Mouse (Mus musculus) testis, postnatal 10 days (tissue): Measurements from ENCODE around the gene Gpatch8.
A peak's percentile ranks its signal among the peaks of the same experiment; 100 is the strongest.

Experiments
- DNase-seq: peaks from one replicate; pipeline ENCODE4 v3.0.0; 2021; ENCODE audit warnings: low spot score

Gpatch8 gene

GRCm38 (mm10) chr11:102495742-102496141 is 60.5 kb downstream of the Gpatch8 start:
- DNase-seq, result no peak

DNA sequence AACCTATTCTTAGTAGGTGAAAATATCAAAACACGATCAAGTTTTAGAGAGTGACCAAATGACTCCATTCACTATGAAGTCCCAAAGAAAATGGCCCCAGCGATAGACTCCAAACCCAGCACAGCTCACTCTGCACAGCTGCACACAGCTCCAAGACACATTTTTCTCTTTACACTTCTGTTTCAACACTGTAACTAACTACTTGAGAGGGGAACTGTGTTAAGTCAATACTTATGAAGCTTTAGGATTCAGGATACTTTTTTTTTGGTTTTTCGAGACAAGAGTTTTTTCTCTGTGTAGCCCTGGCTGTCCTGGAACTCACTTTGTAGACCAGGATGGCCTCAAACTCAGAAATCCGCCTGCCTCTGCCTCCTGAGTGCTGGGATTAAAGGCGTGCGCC is 61.1 kb downstream of the Gpatch8 start:
- DNase-seq, result no peak

DNA sequence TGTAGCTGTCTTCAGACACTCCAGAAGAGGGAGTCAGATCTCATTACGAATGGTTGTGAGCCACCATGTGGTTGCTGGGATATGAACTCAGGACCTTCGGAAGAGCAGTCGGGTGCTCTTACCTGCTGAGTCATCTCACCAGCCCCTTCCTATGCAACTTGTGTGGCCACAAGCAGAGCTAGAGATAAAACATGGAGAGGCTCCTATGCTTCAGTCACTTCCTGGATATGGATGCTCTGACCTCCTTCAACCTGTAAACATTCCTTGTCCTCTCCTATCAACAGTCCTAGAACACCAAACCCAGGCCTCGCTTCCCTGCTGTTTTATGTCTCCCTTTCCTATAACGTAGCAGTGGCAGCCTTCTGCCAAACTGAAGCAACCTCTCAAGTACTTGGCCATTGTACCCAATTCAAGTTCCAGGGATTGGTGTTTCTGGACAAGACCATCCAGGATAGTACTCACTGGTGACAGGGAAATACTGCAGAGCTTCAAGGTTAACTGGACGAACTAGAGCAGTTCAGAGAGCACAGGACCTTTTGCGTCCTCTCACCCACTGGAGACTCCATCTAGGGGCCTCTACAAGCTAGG is 62.0 kb downstream of the Gpatch8 start:
- no peak for DNase-seq

GRCm38 (mm10) chr11:102493241-102493640 is 63.0 kb downstream of the Gpatch8 start:
- DNase-seq, result no peak

- DNase-seq, result no peak
Observed at GRCm38 (mm10) chr11:102487901-102488300, 68.3 kb downstream of the Gpatch8 start.

- DNase-seq, result peak; percentile 63
Observed at GRCm38 (mm10) chr11:102486733-102487386, 69.3 kb downstream of the Gpatch8 start.

DNA sequence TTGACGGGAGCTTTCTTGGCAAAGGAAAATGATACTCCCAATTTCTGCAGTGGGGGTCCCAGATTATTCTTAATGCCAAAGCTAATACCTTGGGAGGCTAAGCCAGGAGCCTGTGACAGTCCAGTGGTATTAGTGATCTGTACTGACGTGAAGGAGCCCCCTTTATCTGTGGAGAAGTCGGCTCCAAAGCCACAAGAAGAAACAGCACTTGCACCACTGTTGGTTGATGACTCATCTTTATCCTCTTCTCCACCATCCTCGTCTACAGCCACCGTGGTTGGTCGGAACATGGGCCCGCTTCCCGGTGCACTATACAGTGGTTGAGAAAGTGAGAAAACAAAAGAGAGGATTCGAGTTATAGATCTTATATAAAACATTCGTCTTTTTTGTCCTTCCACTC is 74.4 kb downstream of the Gpatch8 start:
- DNase-seq, result peak; percentile 39

- peak; percentile 40 for DNase-seq
Observed at GRCm38 (mm10) chr11:102480897-102481296, 75.3 kb downstream of the Gpatch8 start.

- peak; percentile 37 for DNase-seq
Observed at GRCm38 (mm10) chr11:102480111-102480510, 76.1 kb downstream of the Gpatch8 start.

DNA sequence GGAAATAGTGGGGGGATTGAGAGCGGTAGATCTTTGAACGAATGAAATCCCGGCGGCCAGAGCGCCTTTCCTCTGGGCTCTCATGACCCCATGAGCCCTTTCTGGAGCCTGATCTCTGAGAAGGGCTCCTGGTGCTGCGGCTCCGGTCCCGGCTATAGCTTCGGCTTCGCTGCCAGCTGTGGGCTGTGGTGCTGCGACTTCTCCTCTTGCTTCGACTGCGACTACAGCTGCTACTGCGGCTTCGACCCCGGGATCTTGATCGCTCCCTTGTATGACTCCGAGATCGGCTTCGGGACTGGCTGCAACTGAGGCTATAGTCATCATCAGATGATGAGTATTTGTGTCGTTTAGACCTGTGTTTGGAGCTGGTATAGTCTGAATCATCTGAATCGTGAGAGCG is 76.6 kb downstream of the Gpatch8 start:
- peak; percentile 46 for DNase-seq

GRCm38 (mm10) chr11:102478671-102479070 is 77.5 kb downstream of the Gpatch8 start:
- DNase-seq, result peak; percentile 38

DNA sequence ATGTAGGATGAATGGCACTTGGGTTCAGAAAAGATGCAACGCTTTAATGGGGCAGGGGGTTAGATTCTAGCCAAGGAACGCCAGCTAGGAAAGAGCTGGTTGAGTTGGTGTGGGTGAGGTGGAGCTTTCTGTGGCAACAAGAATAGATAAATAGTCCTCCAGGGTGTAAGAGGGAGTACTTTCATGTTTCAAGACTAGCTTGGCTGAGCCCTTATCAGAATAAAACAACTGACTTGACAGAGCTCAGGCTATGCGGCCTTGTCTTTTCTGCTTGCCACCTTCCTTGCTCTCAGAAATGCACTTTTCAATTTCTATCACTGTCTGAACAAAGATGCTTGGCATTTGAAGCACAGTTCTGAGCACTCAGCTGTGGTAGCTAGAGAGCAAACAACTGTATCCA is 81.2 kb downstream of the Gpatch8 start:
- DNase-seq, result no peak

DNA sequence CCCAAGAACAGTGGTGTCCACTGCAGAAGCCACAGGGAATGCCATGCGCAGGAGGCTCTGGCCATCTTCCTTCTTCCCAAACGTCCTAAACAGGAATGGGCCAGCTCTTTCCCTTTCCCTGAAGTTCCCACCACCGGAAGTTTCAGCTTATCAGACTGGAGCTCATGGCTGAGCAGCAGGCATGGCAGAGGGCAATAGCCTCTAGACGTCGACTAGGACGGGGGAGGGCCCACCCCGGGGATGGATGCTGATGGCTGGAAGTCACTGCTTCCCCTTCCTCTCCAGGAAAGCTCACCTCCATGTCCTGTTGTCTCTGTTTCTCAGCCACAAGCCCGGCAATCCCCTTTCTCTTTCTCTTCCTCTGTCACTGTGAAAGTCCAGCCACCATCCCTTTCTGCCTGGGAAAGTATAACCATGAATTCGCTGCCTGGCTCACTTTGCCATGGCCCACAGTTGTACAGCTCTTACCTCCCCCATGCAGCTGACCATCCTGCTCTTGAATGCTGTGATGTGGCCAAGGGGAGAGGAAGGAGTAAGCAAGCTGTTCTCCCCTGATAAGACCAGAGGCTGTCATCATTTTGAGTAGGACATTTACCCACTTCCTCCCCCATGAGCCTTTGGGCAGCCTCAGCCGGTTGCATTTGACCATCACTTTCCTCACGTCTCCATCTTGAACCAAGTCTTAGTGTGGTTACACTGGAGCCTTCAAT is 86.4 kb downstream of the Gpatch8 start, which contains the start of gene Itga2b:
Itga2b (minus strand) TSS at position 475 of the 710 bp plus-strand sequence.
- DNase-seq, result peak; percentile 41

DNA sequence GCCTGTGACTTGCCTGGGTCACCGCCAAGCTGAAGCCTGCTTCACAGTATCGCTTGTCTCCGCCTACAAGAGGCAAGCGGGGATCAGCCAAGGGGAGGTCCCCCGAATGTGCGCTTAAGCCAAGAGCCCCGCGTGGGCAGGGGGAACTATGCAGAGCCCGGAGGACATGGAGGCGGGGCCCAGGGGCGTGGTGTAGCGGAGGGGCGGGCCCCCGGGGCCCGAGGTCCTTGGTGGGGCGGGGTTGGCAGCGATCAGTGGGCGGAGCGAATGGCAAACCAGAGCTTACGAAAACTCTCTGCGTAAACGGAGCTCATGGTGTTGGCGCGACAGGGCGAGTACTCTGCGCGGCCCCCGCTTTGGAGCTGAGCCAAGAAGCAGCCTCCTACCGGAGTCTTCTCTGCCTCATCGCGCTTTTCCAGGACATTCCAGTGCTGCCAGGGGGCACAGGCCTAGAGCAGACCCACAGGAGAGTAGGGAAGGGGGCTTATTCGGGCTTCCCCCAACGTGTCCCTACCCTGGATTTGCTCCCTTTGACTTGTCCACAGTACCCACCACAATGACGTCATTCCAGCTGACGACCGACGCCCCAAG is 89.1 kb downstream of the Gpatch8 start:
- peak; percentile 99 for DNase-seq

GRCm38 (mm10) chr11:102465713-102466436 is 90.3 kb downstream of the Gpatch8 start:
- DNase-seq, result peak; percentile 58

- no peak for DNase-seq
Observed at GRCm38 (mm10) chr11:102464901-102465300, 91.3 kb downstream of the Gpatch8 start.

DNA sequence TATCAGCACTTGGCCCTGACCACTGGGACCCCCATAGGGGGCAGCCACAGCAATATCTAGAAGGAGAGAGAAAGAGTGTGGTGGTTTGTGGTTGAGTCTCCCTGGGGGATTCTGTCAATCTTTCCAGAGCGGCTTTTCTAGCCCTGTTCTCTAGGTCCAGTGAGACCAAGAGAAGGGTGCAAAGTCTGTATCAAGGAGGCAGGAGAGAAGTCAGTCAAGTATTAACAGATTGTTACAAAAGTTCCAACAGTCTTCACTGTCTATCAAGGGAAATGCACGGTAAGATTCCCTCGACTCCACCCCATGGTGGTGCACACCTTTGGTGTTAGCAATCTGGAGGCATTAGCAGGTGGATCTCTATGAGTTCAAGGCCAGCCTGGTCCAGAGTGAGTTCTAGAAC is 94.4 kb downstream of the Gpatch8 start:
- DNase-seq, result no peak

GRCm38 (mm10) chr11:102460541-102460940 is 95.7 kb downstream of the Gpatch8 start:
- no peak for DNase-seq

- peak; percentile 84 for DNase-seq
Observed at GRCm38 (mm10) chr11:102455740-102456396, 100.3 kb downstream of the Gpatch8 start.

GRCm38 (mm10) chr11:102453131-102453530 is 103.1 kb downstream of the Gpatch8 start:
- no peak for DNase-seq
